Mouse (Mus musculus) spleen, adult 2 months (tissue): ENCODE data around the gene Podn. TPM values are rescaled to one million over a fixed set of nuclear protein-coding genes. Genes with fewer than 3 reads are reported as not detected.

ENCODE experiments used
- DNase-seq, 2 experiments: peaks; one replicate each; pipeline versions ENCODE4 v3.0.0 to v3.0.0-alpha.2; 2012 to 2021; ENCODE audit warnings: low spot score in 2 of 2, low read depth in 1 of 2
- H3K27ac ChIP-seq: fragments of 200-500 bp; 2 replicates; pipeline ENCODE4 v1.5.1; 2012; ENCODE audit warnings: low read length, inconsistent platforms; ENCODE audit not compliant: insufficient read depth
- H3K27me3 ChIP-seq: fragments of 200-500 bp; 2 replicates; pipeline ENCODE4 v1.6.1; 2012; ENCODE audit warnings: mild to moderate bottlenecking, moderate library complexity, low read length, inconsistent platforms; ENCODE audit not compliant: control insufficient read depth, insufficient read depth
- H3K36me3 ChIP-seq: fragments of 200-500 bp; 2 replicates; pipeline ENCODE4 v1.6.1; 2012; ENCODE audit warnings: mild to moderate bottlenecking, low read length, inconsistent platforms; ENCODE audit not compliant: control insufficient read depth, insufficient read depth
- H3K4me1 ChIP-seq: fragments of 200-500 bp; 2 replicates; pipeline ENCODE4 v1.6.1; 2011; ENCODE audit warnings: inconsistent platforms; ENCODE audit not compliant: control insufficient read depth, insufficient read depth, insufficient read length
- H3K4me3 ChIP-seq: fragments of 200-500 bp; 2 replicates; pipeline ENCODE4 v1.5.1; 2011; ENCODE audit warnings: mild to moderate bottlenecking, inconsistent platforms; ENCODE audit not compliant: insufficient read depth, insufficient read length; ENCODE audit errors: extremely low read depth
- CTCF ChIP-seq: fragments of 200-500 bp; IDR thresholded peaks from 2 replicates; pipeline ENCODE4 v1.5.1; 2011; ENCODE audit warnings: mild to moderate bottlenecking, inconsistent platforms; ENCODE audit not compliant: insufficient read depth, insufficient read length, insufficient replicate concordance; ENCODE audit errors: extremely low read depth
- POLR2A ChIP-seq: fragments of 200-500 bp; IDR thresholded peaks from 2 replicates; pipeline ENCODE4 v1.6.1; 2011; ENCODE audit warnings: low read depth, low read length, inconsistent platforms
- WGBS: fragments of 180-500 bp; shearing (Covaris S2); methylation state at CpG from one replicate; pipeline ENCODE4 v1.1.7; 2018; 5-methylcytosine and 5-hydroxymethylcytosine counted together
- polyA plus RNA-seq: library from polyadenylated mRNA; depleted of rRNA; stranded (reverse); fragments of >200 nt; gene quantifications from 2 replicates; pipeline ENCODE4 v1.2.3, GENCODE M21; 2012

The Podn gene
- polyA plus RNA-seq, 1 experiment, result 8.0 TPM

GRCm38 (mm10) chr4:108127516-108127915 lies 31.3 kb upstream of the Podn start:
- Histone ChIP-seq H3K4me3 (no peak overlapping the region), H3K4me1 (no peaks in the 10 kb centered on the region), H3K27ac (no peak overlapping the region), H3K27me3 (no peaks in the 10 kb centered on the region), H3K36me3 (no peaks in the 10 kb centered on the region)
- TF ChIP-seq POLR2A (no peak), CTCF (no peak)
- WGBS, result 89% methylated on average over 5 of the region's 5 CpGs
- DNase-seq, result no peak

GRCm38 (mm10) chr4:108126260-108126659 lies 30.0 kb upstream of the Podn start:
- no peak for DNase-seq
- 82% methylated on average over 4 of the region's 4 CpGs for WGBS
- Histone ChIP-seq H3K27ac (no peak overlapping the region), H3K4me3 (no peak overlapping the region), H3K4me1 (no peaks in the 10 kb centered on the region), H3K36me3 (no peaks in the 10 kb centered on the region), H3K27me3 (no peaks in the 10 kb centered on the region)
- no peak for TF ChIP-seq CTCF
- no peak for TF ChIP-seq POLR2A

DNA sequence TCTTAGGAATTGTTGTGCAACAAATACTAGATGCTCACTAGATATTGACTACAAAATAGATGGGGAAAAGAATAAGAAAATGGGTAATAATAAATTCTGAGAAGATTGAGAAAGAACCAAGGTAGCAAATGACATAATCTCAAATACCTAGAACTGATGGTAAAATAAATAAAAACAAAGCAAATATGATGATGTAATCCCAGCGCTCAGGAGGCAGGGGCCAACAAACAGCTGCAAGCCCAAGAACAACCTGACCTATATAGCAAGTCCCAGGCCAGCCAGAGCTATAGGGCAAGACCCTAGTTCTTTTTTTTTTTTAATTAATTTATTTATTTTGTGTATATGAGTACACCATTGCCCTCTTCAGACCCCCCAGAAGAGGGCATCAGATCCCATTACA lies 27.9 kb upstream of the Podn start:
- Histone ChIP-seq H3K27ac (no peak overlapping the region), H3K4me3 (no peak overlapping the region)
- TF ChIP-seq POLR2A, result no peak
- TF ChIP-seq CTCF, result no peak

GRCm38 (mm10) chr4:108117924-108118876 lies 22.0 kb upstream of the Podn start:
- peak; percentile 77 to 92 for DNase-seq
- peak overlapping the region; percentile 48 for H3K27ac ChIP-seq
- peak overlapping the region; percentile 64 for H3K4me3 ChIP-seq
- no peak for TF ChIP-seq POLR2A
- no peak for TF ChIP-seq CTCF
- 10% methylated on average over 45 of the region's 45 CpGs for whole genome bisulfite sequencing
- peaks cover 3% of the 10 kb centered on the region; the same call in 1 of the 2 replicates for H3K4me1 ChIP-seq
- H3K36me3 ChIP-seq, result no peaks in the 10 kb centered on the region
- H3K27me3 ChIP-seq, result no peaks in the 10 kb centered on the region

More for the DNA sequence above, 27.9 kb upstream of the Podn start:
- DNase-seq, result no peak
- WGBS, result 97% methylated on average over 1 of the region's 1 CpGs
- Histone ChIP-seq H3K27me3 (no peaks in the 10 kb centered on the region), H3K4me1 (no peaks in the 10 kb centered on the region), H3K36me3 (no peaks in the 10 kb centered on the region)

DNA sequence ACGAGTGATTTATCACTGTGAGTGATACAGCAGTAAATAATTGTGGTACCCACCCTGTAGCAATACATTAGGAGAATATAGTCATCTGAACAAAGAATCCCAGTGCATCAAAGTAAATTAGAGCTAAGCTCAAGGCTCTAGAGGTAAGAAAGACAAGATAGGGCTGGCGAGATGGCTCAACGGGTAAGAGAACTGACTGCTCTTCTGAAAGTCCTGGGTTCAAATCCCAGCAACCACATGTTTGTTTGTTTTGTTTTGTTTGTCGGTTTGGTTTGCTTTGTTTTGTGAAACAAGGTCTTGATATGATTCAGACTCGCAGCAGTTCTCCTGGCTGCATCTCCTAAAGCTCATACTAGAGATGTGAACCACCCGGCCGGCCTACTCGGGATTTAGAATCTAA lies 21.2 kb upstream of the Podn start:
- no peaks in the 10 kb centered on the region for H3K36me3 ChIP-seq
- no peak for TF ChIP-seq POLR2A
- TF ChIP-seq CTCF, result no peak
- no peaks in the 10 kb centered on the region for H3K27me3 ChIP-seq
- H3K27ac ChIP-seq, result no peak overlapping the region
- 91% methylated on average over 8 of the region's 8 CpGs for WGBS
- H3K4me3 ChIP-seq, result no peak overlapping the region; the same call in 1 of the 2 replicates
- peak in 1 of 2 experiments; percentile 5 for DNase-seq
- H3K4me1 ChIP-seq, result peaks cover 3% of the 10 kb centered on the region; the same call in 1 of the 2 replicates

- peaks cover 3% of the 10 kb centered on the region; the same call in 1 of the 2 replicates for H3K36me3 ChIP-seq
- no peak overlapping the region for H3K27ac ChIP-seq
- TF ChIP-seq POLR2A (no peak), CTCF (no peak)
- WGBS, result 88% methylated on average over 2 of the region's 2 CpGs
- H3K4me1 ChIP-seq, result peaks cover 3% of the 10 kb centered on the region; the same call in 1 of the 2 replicates
- H3K4me3 ChIP-seq, result no peak overlapping the region
- no peaks in the 10 kb centered on the region for H3K27me3 ChIP-seq
- DNase-seq, result no peak
These were observed 20.2 kb upstream of the Podn start for GRCm38 (mm10) chr4:108116466-108116865.

GRCm38 (mm10) chr4:108110706-108111105 lies 14.5 kb upstream of the Podn start:
- Histone ChIP-seq H3K4me1 (no peaks in the 10 kb centered on the region), H3K27ac (no peak overlapping the region), H3K4me3 (no peak overlapping the region), H3K27me3 (no peaks in the 10 kb centered on the region), H3K36me3 (peaks cover 5% of the 10 kb centered on the region)
- no peak for TF ChIP-seq CTCF
- TF ChIP-seq POLR2A, result no peak
- 92% methylated on average over 2 of the region's 2 CpGs for WGBS
- DNase-seq, result no peak
